Mouse (Mus musculus): ENCODE data around the gene Kcnh7. TPM values are rescaled to one million over a fixed set of nuclear protein-coding genes. Genes with fewer than 3 reads are reported as not detected.

Kcnh7 gene
- under 1 TPM; 0.11 to 0.15 TPM for total RNA-seq (2021)
- long read RNA-seq, experiment 1, result 0 reads
- long read RNA-seq, experiment 2, result 0 reads

DNA sequence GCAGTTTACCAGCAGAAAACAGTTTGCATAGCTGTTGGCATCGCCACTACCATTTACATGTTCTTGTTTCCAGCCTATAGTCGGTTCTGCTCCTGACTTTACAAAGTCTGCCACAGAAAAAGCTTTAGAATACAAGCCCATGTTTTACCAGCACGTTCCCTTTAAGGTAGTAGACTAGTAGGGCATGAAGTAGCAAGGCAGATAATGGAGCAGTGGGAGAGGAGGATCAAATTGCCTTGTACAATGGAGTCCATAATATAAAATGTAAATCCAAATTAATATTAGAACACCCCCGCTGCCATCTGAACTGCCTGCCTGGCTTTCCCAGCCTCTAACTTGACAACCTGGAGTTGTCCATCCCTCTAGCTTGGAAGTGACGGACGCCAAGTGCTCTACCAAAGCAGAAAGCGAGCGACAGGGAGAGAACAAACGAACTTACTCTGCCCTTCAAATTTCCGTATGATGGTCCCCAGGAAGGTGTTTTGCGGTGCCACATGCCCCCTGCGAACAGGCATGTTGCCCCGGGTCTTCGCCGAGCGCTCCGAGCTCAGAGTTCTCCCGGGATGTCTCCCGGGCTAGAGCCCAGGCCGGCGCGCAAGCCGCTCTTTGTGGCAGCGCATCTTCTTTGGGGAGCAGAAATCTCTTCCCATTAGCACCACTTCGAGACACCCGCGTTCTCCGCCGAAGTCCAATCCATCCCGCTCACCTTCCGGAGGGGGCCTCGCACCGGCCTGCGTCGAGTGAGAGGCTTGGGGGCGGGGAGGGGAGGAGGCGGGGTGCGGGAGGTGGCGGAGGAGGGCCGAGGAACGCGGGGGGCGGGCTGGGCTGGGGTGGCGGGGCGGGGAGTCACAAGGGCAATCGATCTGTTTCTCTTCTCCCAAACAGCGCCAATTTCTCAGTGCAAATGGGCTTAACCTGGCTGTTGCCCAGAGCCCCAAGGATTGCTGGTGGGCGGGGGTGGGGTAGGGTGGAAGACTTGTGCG, at the start of gene Kcnh7:
Gene Kcnh7 (minus strand): TSS at position 725 of the 983 bp plus-strand sequence.
- DNase-seq, result no peak
- Histone ChIP-seq H3K4me3 (peak within 1 kb of the TSS; percentile 41), H3K27ac (no peak within 1 kb of the TSS)
- no peak for TF ChIP-seq CTCF (IDR thresholded peaks at IDR 0.05)
- intact Hi-C loops (cut with DNase I), result no loop called here

DNA sequence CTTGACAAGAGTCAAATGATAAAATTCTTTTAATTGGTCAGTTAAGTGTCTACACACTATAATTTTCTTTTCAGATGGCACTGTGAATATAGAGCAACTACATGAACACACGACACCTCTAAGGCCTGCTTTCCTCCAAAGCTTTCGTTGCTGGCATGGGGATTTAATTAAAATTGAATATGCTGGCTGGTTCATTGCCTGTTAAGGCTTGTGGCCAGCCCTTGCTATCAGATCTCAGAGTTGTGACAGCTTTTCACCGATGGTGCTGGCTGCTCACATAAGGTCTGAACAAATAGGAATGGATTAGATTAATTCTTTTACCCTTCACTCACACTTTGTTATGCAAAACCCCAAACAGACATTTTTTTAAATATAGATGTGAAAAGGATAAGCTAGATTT, 23.3 kb upstream of the Kcnh7 start:
- Histone ChIP-seq H3K27ac (no peak overlapping the region), H3K4me3 (no peak overlapping the region)
- intact Hi-C loops (cut with DNase I), result no loop called here
- no peak for TF ChIP-seq CTCF (IDR thresholded peaks at IDR 0.05)
- no peak for DNase-seq

- H3K4me3 ChIP-seq, result no peak overlapping the region
- no peak for TF ChIP-seq CTCF (IDR thresholded peaks at IDR 0.05)
- no peak for DNase-seq
- intact Hi-C loops (cut with DNase I), result no loop called here
- no peak overlapping the region for H3K27ac ChIP-seq
Observed at GRCm38 (mm10) chr2:63186014-63186413, 1.9 kb upstream of the Kcnh7 start.

DNA sequence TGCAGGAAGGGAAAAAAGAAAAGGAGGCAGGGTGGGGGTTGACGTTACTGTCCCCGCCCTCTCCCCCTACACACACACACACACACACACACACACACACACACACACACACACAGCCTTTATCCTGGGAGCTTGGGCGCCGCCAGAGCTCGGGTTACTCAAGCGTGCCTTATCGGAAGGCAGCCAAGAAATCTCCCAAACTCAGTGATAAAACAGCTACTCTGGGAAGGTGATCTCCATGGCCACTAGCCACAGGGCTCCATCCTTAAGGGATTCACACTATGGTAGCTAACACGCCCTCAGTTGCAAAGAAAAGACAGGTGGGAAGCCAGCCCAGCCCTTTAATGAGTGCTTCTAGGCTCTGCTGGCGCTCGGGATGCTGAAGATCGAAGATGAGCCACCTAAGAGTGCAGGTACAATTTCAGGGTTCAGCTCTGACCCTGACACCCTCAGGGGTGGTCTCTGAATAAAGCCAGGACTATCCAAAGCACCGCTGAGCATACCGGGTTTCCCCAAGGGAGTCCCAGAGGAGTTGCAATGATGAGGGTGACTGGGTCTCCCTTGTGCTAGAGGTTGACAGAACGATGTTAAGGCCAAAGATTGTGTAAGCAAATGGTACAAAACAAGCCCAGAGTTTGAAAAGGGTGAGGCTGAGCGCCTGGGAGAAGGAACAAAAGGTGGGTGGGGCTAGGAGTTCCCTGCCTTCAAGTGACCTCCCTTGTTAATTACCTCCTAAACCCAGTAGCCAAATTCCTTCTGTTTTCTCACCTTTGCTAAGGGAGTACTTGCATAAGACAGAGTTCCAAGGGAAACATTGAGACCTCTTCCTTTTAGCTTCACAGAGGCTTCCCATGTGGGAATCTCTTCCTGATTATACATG, 704 bp upstream of the Kcnh7 start:
- no peak for DNase-seq
- no peak for TF ChIP-seq CTCF (IDR thresholded peaks at IDR 0.05)

DNA sequence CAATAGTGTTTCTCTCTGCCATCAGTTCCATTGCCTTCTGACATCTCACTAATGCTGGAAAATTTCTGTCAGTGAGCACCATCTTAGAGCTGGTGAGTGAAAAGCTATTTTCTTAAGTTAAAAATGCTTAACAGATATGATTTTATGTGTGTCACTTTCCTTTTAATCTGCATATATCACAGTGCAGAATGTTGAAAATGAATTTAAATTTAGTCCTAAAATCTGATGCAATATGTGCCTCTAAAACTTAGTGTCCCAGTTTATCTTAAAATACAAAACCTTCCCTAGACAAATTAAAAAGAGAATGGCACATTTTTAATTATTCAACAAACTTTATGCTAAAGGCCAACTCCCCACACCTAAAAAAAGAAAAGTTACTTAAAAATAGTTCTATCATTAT, 30.4 kb downstream of the Kcnh7 start:
- DNase-seq, result no peak
- intact Hi-C loops (cut with DNase I), result no loop called here
- H3K27ac ChIP-seq, result no peak overlapping the region
- no peak for TF ChIP-seq CTCF (IDR thresholded peaks at IDR 0.05)
- no peak overlapping the region for H3K4me3 ChIP-seq

More for the DNA sequence above, 704 bp upstream of the Kcnh7 start:
- Histone ChIP-seq H3K4me3 (no peak overlapping the region), H3K27ac (no peak overlapping the region)
- intact Hi-C loops (cut with DNase I), result no loop called here

DNA sequence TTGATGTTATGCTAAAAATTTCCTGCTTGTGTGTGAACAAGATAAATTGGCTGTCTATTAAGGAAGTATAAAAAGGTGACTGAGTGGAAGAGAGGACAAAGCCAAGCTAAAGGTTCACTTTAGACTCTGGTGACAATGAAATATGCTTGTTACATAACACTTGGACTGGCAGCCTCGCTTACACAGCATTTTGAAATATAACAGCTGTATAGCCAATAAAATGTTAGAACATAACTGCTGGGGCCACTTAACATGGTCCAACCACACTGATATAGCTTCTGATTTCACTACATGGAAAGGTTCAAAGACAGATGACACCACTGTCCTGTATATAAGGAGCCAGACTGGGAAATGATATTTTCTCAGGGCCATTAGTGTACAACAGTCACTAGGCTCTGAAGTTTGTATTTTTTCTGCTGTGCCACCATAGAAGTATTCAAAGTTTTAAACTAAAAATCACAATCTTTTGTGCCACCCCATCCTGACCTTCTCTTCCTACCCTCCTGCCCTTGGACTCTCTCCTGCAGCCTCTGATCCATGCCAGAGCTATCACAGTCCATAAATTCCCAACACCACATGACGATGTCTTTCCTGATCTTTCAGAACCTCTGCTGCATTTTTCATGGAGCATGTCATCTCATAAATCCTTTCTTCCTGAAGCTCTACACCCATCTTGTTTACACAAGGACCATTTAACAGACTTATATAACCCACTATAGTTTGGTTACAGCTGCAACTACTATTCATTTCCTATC, 56.1 kb downstream of the Kcnh7 start:
- H3K4me3 ChIP-seq, result no peak overlapping the region
- no peak for TF ChIP-seq CTCF (IDR thresholded peaks at IDR 0.05)
- no peak for DNase-seq
- intact Hi-C loops (cut with DNase I), result no loop called here
- H3K27ac ChIP-seq, result no peak overlapping the region

GRCm38 (mm10) chr2:63120316-63120715, 63.8 kb downstream of the Kcnh7 start:
- H3K27ac ChIP-seq, result no peak overlapping the region
- DNase-seq, result no peak
- no peak for TF ChIP-seq CTCF (IDR thresholded peaks at IDR 0.05)
- H3K4me3 ChIP-seq, result no peak overlapping the region
- intact Hi-C loops (cut with DNase I), result no loop called here

DNA sequence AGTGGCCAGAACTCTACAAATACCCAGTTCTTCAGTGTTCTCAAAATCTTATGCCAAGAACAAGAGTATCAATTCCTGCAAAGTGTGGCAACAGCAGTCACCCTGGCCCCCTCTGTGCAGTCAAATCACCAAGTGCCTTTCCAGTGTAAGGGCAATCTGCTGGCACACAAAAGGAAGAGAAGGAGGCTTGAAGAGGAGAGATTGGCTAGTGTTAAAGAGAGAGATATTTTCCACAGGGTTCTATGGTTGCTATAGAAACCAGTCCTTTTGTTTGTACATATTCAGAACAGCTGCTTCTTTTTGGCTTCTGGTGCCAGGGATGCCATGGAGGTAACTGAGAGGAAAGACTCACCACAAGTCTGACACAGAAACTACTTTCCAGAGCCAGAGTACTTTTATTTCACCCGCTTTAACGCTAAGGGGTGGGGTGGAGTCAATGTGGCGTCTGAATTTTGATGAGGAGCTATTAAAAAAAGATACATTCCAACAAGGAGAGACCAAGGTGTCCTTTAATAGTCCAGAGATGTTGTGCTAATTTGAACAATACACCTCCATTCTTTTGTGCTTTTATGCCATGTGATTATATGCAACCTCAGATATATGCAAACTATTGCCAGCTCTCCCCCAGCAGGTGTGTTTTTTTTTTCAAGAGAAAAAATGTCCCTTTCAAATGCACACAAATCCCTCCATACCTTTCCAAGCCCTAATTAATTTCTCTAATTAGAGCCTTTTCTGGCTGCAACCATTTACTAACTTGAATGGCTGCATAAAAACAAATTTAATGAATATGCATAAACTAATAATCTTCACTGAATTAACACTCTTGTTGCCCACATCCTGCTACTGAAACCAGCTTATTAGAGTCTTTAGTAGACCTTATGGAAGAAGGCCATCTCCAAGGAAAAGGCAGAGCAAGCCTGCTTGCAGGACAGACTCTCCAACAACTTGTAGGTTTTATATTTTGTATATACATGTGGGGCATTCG, 66.6 kb downstream of the Kcnh7 start:
- intact Hi-C loops (cut with DNase I), result no loop called here
- H3K27ac ChIP-seq, result no peak overlapping the region

GRCm38 (mm10) chr2:63105971-63106370, 78.1 kb downstream of the Kcnh7 start:
- intact Hi-C loops (cut with DNase I), result no loop called here
- Histone ChIP-seq H3K4me3 (no peak overlapping the region), H3K27ac (no peak overlapping the region)
- TF ChIP-seq CTCF (IDR thresholded peaks at IDR 0.05), result no peak
- no peak for DNase-seq

More for the DNA sequence above, 66.6 kb downstream of the Kcnh7 start:
- no peak for TF ChIP-seq CTCF (IDR thresholded peaks at IDR 0.05)
- H3K4me3 ChIP-seq, result no peak overlapping the region
- DNase-seq, result no peak

DNA sequence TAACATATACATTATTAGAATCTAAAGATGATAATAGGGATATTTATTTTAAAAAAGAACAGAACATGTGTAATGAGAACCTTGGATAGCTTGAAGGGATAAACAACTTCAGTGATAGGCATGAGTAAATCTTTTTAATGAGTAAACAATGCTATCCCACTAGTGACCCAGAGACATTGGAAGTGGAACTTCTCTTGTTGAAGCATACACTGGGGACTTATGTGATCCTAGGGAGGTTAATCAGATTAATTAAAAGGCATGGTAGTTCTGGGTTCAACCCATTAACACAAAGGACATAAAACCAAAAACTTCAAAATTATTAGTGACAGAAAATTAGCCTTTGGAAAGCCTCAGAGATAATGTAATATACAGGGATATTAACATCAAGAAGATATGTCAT, 84.4 kb downstream of the Kcnh7 start:
- TF ChIP-seq CTCF (IDR thresholded peaks at IDR 0.05), result no peak
- intact Hi-C loops (cut with DNase I), result no loop called here
- Histone ChIP-seq H3K27ac (no peak overlapping the region), H3K4me3 (no peak overlapping the region)
- no peak for DNase-seq

DNA sequence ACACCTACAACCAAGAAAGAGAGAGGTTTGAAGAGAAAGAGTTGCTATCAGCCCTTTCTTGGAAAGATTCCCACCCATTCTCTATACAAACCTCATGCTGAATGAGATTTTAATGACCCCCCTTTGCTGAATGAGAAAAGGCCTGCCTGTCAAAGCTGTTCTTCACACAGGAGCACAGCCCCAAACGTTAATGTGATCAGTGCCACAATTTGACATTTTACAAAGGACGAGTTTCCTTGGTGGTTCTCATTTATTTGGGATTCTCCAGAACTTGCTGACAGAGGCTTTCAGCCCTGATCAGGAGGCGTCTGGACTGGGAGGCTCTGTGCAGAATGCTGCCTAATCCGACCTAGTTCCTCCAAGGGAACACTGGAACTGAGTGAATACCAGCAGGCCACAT, 92.3 kb downstream of the Kcnh7 start:
- Histone ChIP-seq H3K4me3 (no peak overlapping the region), H3K27ac (no peak overlapping the region)
- no peak for DNase-seq
- TF ChIP-seq CTCF (IDR thresholded peaks at IDR 0.05), result no peak
- intact Hi-C loops (cut with DNase I), result no loop called here
